Mouse (Mus musculus) E14TG2a.4 (cell line): ENCODE measurements around the gene Eef1akmt3.

ENCODE experiments used
- CTCF ChIP-seq: conservative IDR thresholded peaks from 2 replicates; pipeline ENCODE4 v1.5.1; 2014; ENCODE audit warnings: low read length
- NANOG ChIP-seq: IDR thresholded peaks from 2 replicates; pipeline ENCODE4 v1.6.1; 2014; ENCODE audit warnings: borderline replicate concordance, low read length, mixed read lengths
- POU5F1 ChIP-seq: IDR thresholded peaks from 2 replicates; pipeline ENCODE4 v1.6.1; 2014; ENCODE audit warnings: low read length, borderline replicate concordance

DNA sequence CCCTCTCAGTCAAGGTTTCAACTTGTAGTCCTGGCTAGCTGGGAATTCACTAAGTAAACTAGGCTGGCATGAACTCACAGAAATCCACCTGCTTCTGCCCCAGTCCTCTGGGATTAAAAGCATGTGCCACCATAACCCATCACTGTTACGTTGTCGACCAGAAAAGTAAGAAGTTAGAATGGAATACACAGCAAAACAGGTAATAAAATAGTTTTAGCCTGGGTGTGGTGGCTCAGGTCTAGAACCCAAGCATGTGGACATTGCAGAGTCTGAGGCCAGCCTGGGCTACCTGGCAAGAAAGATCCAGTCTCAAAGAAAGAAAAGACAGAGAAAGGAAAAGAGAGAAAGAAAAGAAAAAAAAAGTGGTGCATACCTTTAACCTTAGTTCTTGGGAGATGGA, 20.2 kb upstream of the Eef1akmt3 start:
- no peak for TF ChIP-seq NANOG
- no peak for TF ChIP-seq CTCF
- no peak for TF ChIP-seq POU5F1
